Mouse (Mus musculus): Measurements from ENCODE around the gene Fam133b.

The Fam133b gene

DNA sequence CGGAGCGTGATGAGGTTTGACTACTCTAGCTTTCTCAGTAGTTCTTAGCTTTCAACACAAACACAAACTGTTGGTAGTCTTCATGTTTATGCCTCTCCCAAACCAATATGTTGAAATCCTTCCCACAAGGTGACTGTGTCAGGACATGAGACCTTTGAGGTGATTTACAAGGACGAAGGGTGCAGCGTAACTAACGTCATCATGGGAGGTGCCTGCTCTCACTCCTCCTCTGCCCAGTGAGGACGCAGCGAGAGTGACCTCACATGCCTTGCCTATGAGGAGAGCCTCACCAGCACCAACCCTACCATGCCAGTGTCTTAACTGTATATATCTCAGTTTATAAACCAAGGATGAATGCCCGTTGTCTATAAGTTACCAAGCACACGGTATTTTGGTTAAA, 63.5 kb downstream of the Fam133b start:
- 93% methylated on average over 9 of the region's 9 CpGs for WGBS

GRCm38 (mm10) chr5:3609241-3609640, 65.6 kb downstream of the Fam133b start:
- WGBS, result 95% methylated on average over 7 of the region's 7 CpGs

DNA sequence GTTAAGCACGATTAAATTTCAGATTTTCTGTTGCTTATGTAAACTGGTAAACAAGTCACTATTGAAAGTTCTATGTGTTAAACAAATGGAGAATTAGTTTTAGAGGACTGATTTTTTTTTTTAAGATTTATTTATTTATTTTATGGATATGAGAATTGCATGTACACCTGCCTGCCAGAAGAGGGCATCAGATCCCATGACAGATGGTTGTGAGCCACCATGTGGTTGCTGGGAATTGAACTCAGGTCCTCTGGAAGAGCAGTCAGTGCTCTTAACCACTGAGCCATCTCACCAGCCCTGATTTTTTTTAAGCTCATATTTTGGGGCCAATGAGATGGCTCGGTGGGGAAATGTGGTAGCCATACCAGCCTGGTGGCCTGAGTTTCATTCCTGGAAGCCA, 68.2 kb downstream of the Fam133b start:
- WGBS, result 98% methylated on average over 2 of the region's 2 CpGs
